Mouse (Mus musculus): ENCODE measurements at regions not wholly inside any gene's neighbourhood (a gene's known extent, or its start where the extent isn't known, plus 50 kb on each side); places are given as distances from the start of the nearest gene placed in this dataset.

DNA sequence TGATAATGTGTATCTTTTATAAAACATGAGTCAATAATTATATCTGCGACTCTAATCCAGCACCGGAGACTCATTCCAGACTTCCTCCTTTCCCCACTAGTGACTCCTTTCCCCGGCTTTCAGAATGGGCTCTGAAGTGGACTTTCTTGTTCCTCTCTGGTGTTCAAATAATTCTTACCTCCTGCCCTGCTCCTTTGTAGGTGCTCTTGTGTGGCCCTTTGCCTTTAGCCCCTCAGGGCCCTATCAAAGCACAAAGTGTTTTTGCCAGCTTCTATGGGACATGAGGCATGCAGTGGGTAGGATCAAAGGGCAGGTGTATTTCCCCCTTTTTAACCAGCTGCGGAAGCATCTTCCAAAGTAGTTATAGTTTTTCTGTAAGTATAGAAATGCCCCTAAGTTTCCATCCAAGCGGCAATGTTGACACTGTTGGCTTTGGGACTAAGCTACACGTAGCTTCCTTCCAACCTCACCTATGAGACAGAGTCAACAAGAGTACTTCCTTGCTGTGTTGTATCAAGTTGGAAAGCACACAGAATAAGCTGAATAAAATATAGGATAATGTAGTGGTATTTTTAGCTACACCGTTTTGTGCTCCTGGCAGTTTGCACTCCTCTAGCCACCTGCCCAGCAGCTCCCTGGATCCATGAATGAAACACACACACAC lies 93.8 kb upstream of the Rapgef5 start:
- no peak for TF ChIP-seq POLR2A (IDR thresholded peaks at IDR 0.05; ENCODE audit: control insufficient read depth, low read depth, low read length)
- TF ChIP-seq CTCF (IDR thresholded peaks at IDR 0.05; ENCODE audit: control insufficient read depth, insufficient read depth, insufficient replicate concordance, low read depth, low read length): no peak
